Mouse (Mus musculus): Measurements from ENCODE around the gene Sdk1.

DNA sequence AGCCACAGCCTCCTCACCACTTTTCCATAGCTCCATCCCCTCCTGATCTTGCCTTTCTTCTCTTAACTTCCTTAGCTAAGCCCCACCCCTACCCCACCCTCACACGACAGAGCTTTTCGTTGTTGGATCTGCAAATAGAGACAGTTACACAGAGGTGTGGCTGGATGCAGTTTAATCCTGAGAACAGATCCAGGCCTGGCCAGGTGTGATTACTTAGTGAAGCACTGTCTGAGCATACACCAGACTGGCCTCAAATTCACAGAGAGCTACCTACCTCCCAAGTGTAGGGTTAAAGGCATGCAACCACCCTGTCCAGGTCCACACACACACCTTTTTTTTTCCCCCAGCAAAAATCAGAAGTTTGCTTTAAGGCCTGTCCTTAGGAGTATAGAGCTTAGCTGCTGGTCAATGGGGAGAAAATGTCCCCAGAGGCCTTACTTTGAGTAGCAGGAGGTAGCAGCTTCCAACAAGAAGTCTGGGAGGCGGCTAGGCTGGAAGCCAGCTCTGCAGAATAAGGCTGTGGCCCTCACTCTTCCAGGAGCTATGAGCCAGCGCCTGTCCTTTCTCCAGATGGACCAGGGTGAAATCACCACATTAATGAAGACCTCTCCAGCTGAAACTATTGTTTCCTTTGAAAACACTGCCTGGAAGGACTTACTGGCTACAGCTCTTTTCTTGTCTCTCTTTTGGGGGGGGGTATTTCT is 781.7 kb downstream of the Sdk1 start:
- TF ChIP-seq CTCF (IDR thresholded peaks at IDR 0.05; ENCODE audit: low read depth, low read length), result no peak
- no peak for TF ChIP-seq POLR2A (IDR thresholded peaks at IDR 0.05; ENCODE audit: extremely low read depth, insufficient read depth, low read length)
